Mouse (Mus musculus): ENCODE measurements around the gene B3galt5.
A peak's percentile ranks its signal among the peaks of the same experiment; 100 is the strongest.

GRCm38 (mm10) chr16:96357903-96358302 lies 122.3 kb downstream of the B3galt5 start:
- TF ChIP-seq CTCF (IDR thresholded peaks at IDR 0.05) (peak; percentile 76), EP300 (IDR thresholded peaks at IDR 0.05) (no peak)

Data from lung, postnatal 0 days (tissue).